Mouse (Mus musculus): ENCODE measurements around the gene Usp31.

The Usp31 gene

GRCm38 (mm10) chr7:121658866-121659265 lies 48.2 kb downstream of the Usp31 start:
- DNase-seq (ENCODE audit: low spot score): no peak

- DNase-seq (ENCODE audit: low spot score): no peak
Observed at GRCm38 (mm10) chr7:121654675-121655074, 52.4 kb downstream of the Usp31 start.

GRCm38 (mm10) chr7:121652629-121653028 lies 54.4 kb downstream of the Usp31 start:
- DNase-seq (ENCODE audit: low spot score): no peak

- DNase-seq (ENCODE audit: low spot score): no peak
Observed at GRCm38 (mm10) chr7:121650724-121651123, 56.3 kb downstream of the Usp31 start.

- peak; percentile 35 for DNase-seq (ENCODE audit: low spot score)
Observed at GRCm38 (mm10) chr7:121640998-121641762, 65.9 kb downstream of the Usp31 start.

- no peak for DNase-seq (ENCODE audit: low spot score)
Observed at GRCm38 (mm10) chr7:121636732-121637131, 70.3 kb downstream of the Usp31 start.

GRCm38 (mm10) chr7:121634236-121634635 lies 72.8 kb downstream of the Usp31 start:
- DNase-seq (ENCODE audit: low spot score): no peak

GRCm38 (mm10) chr7:121622835-121623420 lies 84.1 kb downstream of the Usp31 start:
- no peak for DNase-seq (ENCODE audit: low spot score)

GRCm38 (mm10) chr7:121622433-121622832 lies 84.6 kb downstream of the Usp31 start:
- DNase-seq (ENCODE audit: low spot score): no peak

- peak; percentile 8 for DNase-seq (ENCODE audit: low spot score)
Observed at GRCm38 (mm10) chr7:121601697-121602096, 105.4 kb downstream of the Usp31 start.

GRCm38 (mm10) chr7:121596401-121596800 lies 110.7 kb downstream of the Usp31 start:
- DNase-seq (ENCODE audit: low spot score): peak; percentile 4

- no peak for DNase-seq (ENCODE audit: low spot score)
Observed at GRCm38 (mm10) chr7:121595496-121595895, 111.6 kb downstream of the Usp31 start.

GRCm38 (mm10) chr7:121595085-121595484 lies 112.0 kb downstream of the Usp31 start:
- no peak for DNase-seq (ENCODE audit: low spot score)

- no peak for DNase-seq (ENCODE audit: low spot score)
Observed at GRCm38 (mm10) chr7:121594623-121595022, 112.4 kb downstream of the Usp31 start.
